Mouse (Mus musculus) midbrain, embryonic 12.5 days (tissue): ENCODE data around the gene Gmps. TPM values are rescaled to one million over a fixed set of nuclear protein-coding genes. Genes with fewer than 3 reads are reported as not detected.

Experiments used
- ATAC-seq: fragments of 200-750 bp; cut with Nextera tagmentation; 2 replicates; pipeline ENCODE4 v1.8.0; 2017; ENCODE audit warnings: low read depth, moderate TSS enrichment, moderate library complexity; ENCODE audit not compliant: low FRiP score
- H3K27ac ChIP-seq: fragments of 300-500 bp; sonication (generic); replicated peaks from 2 replicates; pipeline ENCODE4 v1.5.1; 2016; ENCODE audit warnings: mild to moderate bottlenecking
- H3K27me3 ChIP-seq: fragments of 300-500 bp; sonication (generic); 2 replicates; pipeline ENCODE4 v1.6.1; 2016; ENCODE audit warnings: mild to moderate bottlenecking
- H3K36me3 ChIP-seq: fragments of 300-500 bp; sonication (generic); 2 replicates; pipeline ENCODE4 v1.6.1; 2016
- H3K4me1 ChIP-seq: fragments of 300-500 bp; sonication (generic); 2 replicates; pipeline ENCODE4 v1.6.1; 2016
- H3K4me2 ChIP-seq: fragments of 300-500 bp; sonication (generic); replicated peaks from 2 replicates; pipeline ENCODE4 v1.6.1; 2016; ENCODE audit warnings: mild to moderate bottlenecking, moderate library complexity
- H3K4me3 ChIP-seq: fragments of 300-500 bp; sonication (generic); 2 replicates; pipeline ENCODE4 v1.5.1; 2016; ENCODE audit warnings: mild to moderate bottlenecking
- H3K9ac ChIP-seq: fragments of 300-500 bp; sonication (generic); replicated peaks from 2 replicates; pipeline ENCODE4 v1.6.1; 2016; ENCODE audit warnings: mild to moderate bottlenecking, moderate library complexity
- H3K9me3 ChIP-seq: fragments of 300-500 bp; sonication (generic); 2 replicates; pipeline ENCODE4 v1.6.1; 2016; ENCODE audit warnings: mild to moderate bottlenecking
- WGBS: fragments of 180-500 bp; shearing (Covaris S2); methylation state at CpG from one replicate; pipeline ENCODE4 v1.1.7; 2016; 5-methylcytosine and 5-hydroxymethylcytosine counted together
- polyA plus RNA-seq: library from polyadenylated mRNA; unstranded; fragments of >200 nt; fragmentation: Nextera tagmentation; extraction: Ambion mirVana; gene quantifications from 2 replicates; pipeline ENCODE4 v1.2.1, GENCODE M21; 2016

The Gmps gene
- polyA plus RNA-seq, 1 experiment from 2014 or later: 62.6 TPM

- H3K36me3 ChIP-seq: peaks cover 62% of the 10 kb centered on the region
- no peak for ATAC-seq
- no peak overlapping the region for H3K27ac ChIP-seq
- no peak overlapping the region for H3K4me2 ChIP-seq
- H3K27me3 ChIP-seq: no peaks in the 10 kb centered on the region
- no peak overlapping the region for H3K4me3 ChIP-seq
- H3K9ac ChIP-seq: no peak overlapping the region
- no peaks in the 10 kb centered on the region for H3K4me1 ChIP-seq
- no peaks in the 10 kb centered on the region for H3K9me3 ChIP-seq
- WGBS: 83% methylated on average over 1 of the region's 1 CpGs
Measured at GRCm38 (mm10) chr3:63986656-63987055, 10.8 kb downstream of the Gmps start.

GRCm38 (mm10) chr3:63988722-63989440, 13.0 kb downstream of the Gmps start:
- Histone ChIP-seq H3K27me3 (no peaks in the 10 kb centered on the region), H3K4me2 (no peak overlapping the region), H3K4me3 (no peak overlapping the region), H3K27ac (no peak overlapping the region), H3K9ac (no peak overlapping the region), H3K9me3 (no peaks in the 10 kb centered on the region), H3K4me1 (no peaks in the 10 kb centered on the region), H3K36me3 (peaks cover 68% of the 10 kb centered on the region)
- ATAC-seq: no peak
- 93% methylated on average over 3 of the region's 3 CpGs for WGBS

- H3K4me3 ChIP-seq: no peak overlapping the region
- ATAC-seq: no peak
- no peaks in the 10 kb centered on the region for H3K9me3 ChIP-seq
- no peak overlapping the region for H3K4me2 ChIP-seq
- no peak overlapping the region for H3K9ac ChIP-seq
- no peaks in the 10 kb centered on the region for H3K27me3 ChIP-seq
- whole genome bisulfite sequencing: 94% methylated on average over 3 of the region's 3 CpGs
- H3K4me1 ChIP-seq: no peaks in the 10 kb centered on the region
- H3K36me3 ChIP-seq: peaks cover 7% of the 10 kb centered on the region
- H3K27ac ChIP-seq: no peak overlapping the region
Measured at GRCm38 (mm10) chr3:64021436-64021835, 45.5 kb downstream of the Gmps start.

- H3K27ac ChIP-seq: no peak overlapping the region
Measured at GRCm38 (mm10) chr3:64021867-64022266, 46.0 kb downstream of the Gmps start.

GRCm38 (mm10) chr3:64029846-64030245, 53.9 kb downstream of the Gmps start:
- H3K27me3 ChIP-seq: no peaks in the 10 kb centered on the region
- no peaks in the 10 kb centered on the region for H3K4me1 ChIP-seq
- no peaks in the 10 kb centered on the region for H3K36me3 ChIP-seq
- H3K4me3 ChIP-seq: no peak overlapping the region
- ATAC-seq: no peak
- H3K9ac ChIP-seq: no peak overlapping the region
- WGBS: 98% methylated on average over 4 of the region's 4 CpGs
- no peak overlapping the region for H3K27ac ChIP-seq
- no peaks in the 10 kb centered on the region for H3K9me3 ChIP-seq
- no peak overlapping the region for H3K4me2 ChIP-seq

More at GRCm38 (mm10) chr3:64021867-64022266, 46.0 kb downstream of the Gmps start:
- Histone ChIP-seq H3K9ac (no peak overlapping the region), H3K4me1 (no peaks in the 10 kb centered on the region), H3K27me3 (no peaks in the 10 kb centered on the region), H3K9me3 (no peaks in the 10 kb centered on the region), H3K4me3 (no peak overlapping the region), H3K4me2 (no peak overlapping the region), H3K36me3 (peaks cover 7% of the 10 kb centered on the region)
- no peak for ATAC-seq
- 94% methylated on average over 2 of the region's 2 CpGs for WGBS

- H3K9me3 ChIP-seq: no peaks in the 10 kb centered on the region
- H3K9ac ChIP-seq: no peak overlapping the region
- H3K4me3 ChIP-seq: no peak overlapping the region
- H3K4me2 ChIP-seq: no peak overlapping the region
- H3K27ac ChIP-seq: no peak overlapping the region
- H3K4me1 ChIP-seq: no peaks in the 10 kb centered on the region
- no peak for ATAC-seq
- H3K36me3 ChIP-seq: no peaks in the 10 kb centered on the region
- no peaks in the 10 kb centered on the region for H3K27me3 ChIP-seq
- WGBS: 85% methylated on average over 7 of the region's 7 CpGs
Measured at GRCm38 (mm10) chr3:64038136-64038841, 62.4 kb downstream of the Gmps start.

- H3K36me3 ChIP-seq: no peaks in the 10 kb centered on the region
- no peaks in the 10 kb centered on the region for H3K27me3 ChIP-seq
- peak overlapping the region; percentile 44 for H3K9ac ChIP-seq
- H3K4me2 ChIP-seq: peak overlapping the region; percentile 59
- no peaks in the 10 kb centered on the region for H3K4me1 ChIP-seq
- 4% methylated on average over 25 of the region's 25 CpGs for WGBS
- peak overlapping the region; percentile 38 for H3K4me3 ChIP-seq
- H3K27ac ChIP-seq: peak overlapping the region; percentile 52; the same call in 1 of the 2 replicates
- H3K9me3 ChIP-seq: no peaks in the 10 kb centered on the region
- peak; percentile 89 for ATAC-seq
Measured at GRCm38 (mm10) chr3:64039818-64040784, 64.2 kb downstream of the Gmps start.

Other genes starting within 250 kb of the Gmps start
- gene Plch1, start 76.6 kb upstream of the Gmps start, polyA plus RNA-seq: 34.0 and 34.4 TPM in 2 replicates
- gene E130311K13Rik, start 46.6 kb upstream of the Gmps start, polyA plus RNA-seq: 3.6 and 3.8 TPM in 2 replicates
- 13.5 and 15.2 TPM in 2 replicates for gene Slc33a1, start 11.3 kb upstream of the Gmps start, polyA plus RNA-seq
- 0.07 and 0.14 TPM in 2 replicates for gene Vmn2r1, start 105.4 kb downstream of the Gmps start, polyA plus RNA-seq
- gene Vmn2r2, start 165.8 kb downstream of the Gmps start, polyA plus RNA-seq: not detected in 2 replicates